Mouse (Mus musculus): ENCODE measurements around the gene Tnfrsf22. TPM values are rescaled to one million over a fixed set of nuclear protein-coding genes. Genes with fewer than 3 reads are reported as not detected.

Tnfrsf22 gene
- polyA plus RNA-seq (2012; fragmentation: generic; extraction: Trizol), result 1 to 10 TPM; 2.3 to 2.4 TPM

GRCm38 (mm10) chr7:143649034-143649768 lies at the start of gene Tnfrsf22:
Gene Tnfrsf22, minus strand, starts transcription at chr7:143649661.

GRCm38 (mm10) chr7:143685359-143686067 lies 36.1 kb upstream of the Tnfrsf22 start, which contains the start of gene Tnfrsf23:
Gene Tnfrsf23, minus strand, starts transcription at chr7:143685872.

GRCm38 (mm10) chr7:143628540-143628939 lies 20.9 kb downstream of the Tnfrsf22 start, which contains the start of gene Tnfrsf26:
Gene Tnfrsf26, minus strand, starts transcription at chr7:143628722.

GRCm38 (mm10) chr7:143599428-143600230 lies 49.8 kb downstream of the Tnfrsf22 start, which contains the start of gene Cars:
Gene Cars, minus strand, starts transcription at chr7:143600090.

Other genes with a start within 250 kb of the Tnfrsf22 start
- gene Cdkn1c, start 188.6 kb downstream of the Tnfrsf22 start, polyA plus RNA-seq (2012; fragmentation: generic; extraction: Trizol), result not detected
- gene Slc22a18, start 175.9 kb downstream of the Tnfrsf22 start, polyA plus RNA-seq (2012; fragmentation: generic; extraction: Trizol), result 1 to 10 TPM in 1 of 2 experiments, under 1 TPM in 1; 0.41 to 5.5 TPM
- under 1 TPM in 1 of 2 experiments, not detected in 1; 0.04 TPM for gene Phlda2, start 146.5 kb downstream of the Tnfrsf22 start, polyA plus RNA-seq (2012; fragmentation: generic; extraction: Trizol)
- 10 to 100 TPM; 19.7 to 76.6 TPM for gene Nap1l4, start 100.6 kb downstream of the Tnfrsf22 start, polyA plus RNA-seq (2012; fragmentation: generic; extraction: Trizol)
- gene Cars, start 49.6 kb downstream of the Tnfrsf22 start, polyA plus RNA-seq (2012; fragmentation: generic; extraction: Trizol), result 10 to 100 TPM; 46.1 to 96.5 TPM
- under 1 TPM; 0.02 TPM for gene Tnfrsf26, start 20.9 kb downstream of the Tnfrsf22 start, polyA plus RNA-seq (2012; fragmentation: generic; extraction: Trizol)
- gene Tnfrsf23, start 36.2 kb upstream of the Tnfrsf22 start, polyA plus RNA-seq (2012; fragmentation: generic; extraction: Trizol), result 1 to 10 TPM; 1.9 to 5.1 TPM
- gene Osbpl5, start 107.3 kb upstream of the Tnfrsf22 start, polyA plus RNA-seq (2012; fragmentation: generic; extraction: Trizol), result 10 to 100 TPM; 13.6 to 38.6 TPM
- gene Mrgprg, start 117.3 kb upstream of the Tnfrsf22 start, polyA plus RNA-seq (2012; fragmentation: generic; extraction: Trizol), result not detected
- gene Mrgpre, start 134.8 kb upstream of the Tnfrsf22 start, polyA plus RNA-seq (2012; fragmentation: generic; extraction: Trizol), result under 1 TPM; 0.13 to 0.98 TPM
- gene Nadsyn1, start 173.2 kb upstream of the Tnfrsf22 start, polyA plus RNA-seq (2012; fragmentation: generic; extraction: Trizol), result 1 to 10 TPM in 1 of 2 experiments, under 1 TPM in 1; 0.95 to 4.5 TPM
- 10 to 100 TPM in 1 of 2 experiments, 1 to 10 TPM in 1; 7.8 to 17.3 TPM for gene Dhcr7, start 173.5 kb upstream of the Tnfrsf22 start, polyA plus RNA-seq (2012; fragmentation: generic; extraction: Trizol)
- gene Gm498, start 217.2 kb upstream of the Tnfrsf22 start, polyA plus RNA-seq (2012; fragmentation: generic; extraction: Trizol), result not detected

All from C3H10T1/2 (cell line).